Mouse (Mus musculus) embryonic fibroblast, embryonic 13.5 days (primary cell): ENCODE measurements around the gene Gxylt2.

Experiments
- CTCF ChIP-seq: IDR thresholded peaks from 2 replicates; pipeline ENCODE4 v1.5.1; 2011; ENCODE audit warnings: mild to moderate bottlenecking, control low read depth, low read length, moderate library complexity, borderline replicate concordance; ENCODE audit not compliant: insufficient read depth
- POLR2A ChIP-seq: IDR thresholded peaks from 2 replicates; pipeline ENCODE4 v1.6.1; 2011; ENCODE audit warnings: low read depth, mild to moderate bottlenecking, control low read depth, low read length, moderate library complexity

- TF ChIP-seq CTCF (no peak), POLR2A (no peak)
Measured at GRCm38 (mm10) chr6:100710170-100710569, 5.6 kb downstream of the Gxylt2 start.
